Mouse (Mus musculus): ENCODE measurements at regions not wholly inside any gene's neighbourhood (a gene's known extent, or its start where the extent isn't known, plus 50 kb on each side); places are given as distances from the start of the nearest gene placed in this dataset.

DNA sequence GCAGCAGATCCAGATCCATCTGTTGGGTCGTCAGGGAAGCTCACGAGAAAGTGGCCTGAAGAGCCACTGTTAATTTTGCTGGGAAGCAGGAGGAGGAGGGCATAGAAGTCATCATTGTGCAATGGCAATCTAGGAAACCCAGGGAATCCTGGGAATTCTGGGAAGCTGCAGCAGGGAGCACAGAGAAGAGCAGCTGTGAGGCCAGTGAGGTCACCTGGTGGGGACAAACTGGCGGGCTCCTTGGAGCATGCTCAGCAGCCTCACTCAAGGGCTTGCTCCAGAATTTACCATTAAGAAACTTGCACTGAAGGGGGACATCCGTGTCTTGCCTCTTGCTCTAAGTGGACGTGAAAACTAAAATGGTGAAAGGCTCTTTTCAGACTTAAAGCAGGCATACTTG lies 105.0 kb upstream of the Tgfbr2 start:
- DNase-seq (ENCODE audit: low spot score): no peak

DNA sequence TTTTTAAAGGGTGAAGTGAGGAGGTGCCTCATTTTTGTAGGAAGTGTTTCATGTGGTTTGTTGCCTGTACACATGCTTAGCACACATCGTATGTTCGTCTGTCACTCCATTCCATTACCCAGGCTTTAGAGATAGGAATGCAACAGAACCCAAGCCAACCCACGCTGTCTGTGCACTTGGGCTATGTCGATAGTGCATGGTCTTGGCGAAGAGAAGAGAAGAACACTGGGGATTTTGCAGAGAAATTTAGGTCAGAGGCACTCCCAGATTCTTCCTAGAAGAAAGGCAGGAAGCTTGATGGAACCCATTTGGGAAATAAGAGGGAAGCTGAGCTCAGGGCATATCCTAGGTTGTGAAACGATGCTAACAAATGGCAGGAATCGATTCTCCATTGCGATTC lies 103.7 kb upstream of the Tgfbr2 start:
- no peak for DNase-seq (ENCODE audit: low spot score)

DNA sequence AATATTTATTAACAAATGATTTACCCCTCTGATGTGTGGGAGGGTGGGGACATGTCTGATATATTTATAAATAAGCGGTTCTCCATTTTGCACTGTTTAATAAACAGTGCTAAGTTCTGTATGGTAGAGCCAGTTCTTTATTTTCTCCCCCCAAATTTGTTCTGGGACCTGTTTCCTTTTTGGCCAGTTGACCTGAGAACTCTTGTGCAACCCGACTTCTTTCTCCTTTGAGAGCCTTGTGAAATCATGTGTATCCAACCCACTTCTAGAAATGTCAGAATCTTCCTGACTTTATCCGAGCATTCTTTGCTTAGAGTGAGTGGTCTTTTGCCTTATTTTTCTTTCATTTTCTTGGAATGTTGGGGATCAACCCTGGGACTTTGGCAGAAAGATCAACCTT lies 102.6 kb upstream of the Tgfbr2 start:
- DNase-seq (ENCODE audit: low spot score): no peak

DNA sequence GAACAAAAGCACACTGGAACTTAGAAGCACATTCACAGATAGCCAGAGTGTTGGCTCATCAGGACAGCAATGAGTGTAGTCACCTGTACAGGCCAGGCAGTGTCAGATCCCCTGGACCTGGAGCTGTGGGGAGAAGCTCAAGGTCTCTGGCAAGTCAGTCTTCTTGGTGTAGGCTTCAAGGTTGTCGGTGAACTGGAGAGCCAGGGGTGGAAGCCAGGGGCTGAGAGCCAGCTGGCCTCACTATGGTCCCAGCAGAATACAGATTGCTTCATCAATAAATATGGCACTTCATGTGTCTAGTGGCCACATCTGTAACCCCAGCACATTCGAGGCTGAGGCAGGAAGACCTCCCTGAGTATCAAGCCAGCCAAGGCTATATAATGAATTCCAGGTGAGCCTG lies 101.0 kb upstream of the Tgfbr2 start:
- no peak for DNase-seq (ENCODE audit: low spot score)

DNA sequence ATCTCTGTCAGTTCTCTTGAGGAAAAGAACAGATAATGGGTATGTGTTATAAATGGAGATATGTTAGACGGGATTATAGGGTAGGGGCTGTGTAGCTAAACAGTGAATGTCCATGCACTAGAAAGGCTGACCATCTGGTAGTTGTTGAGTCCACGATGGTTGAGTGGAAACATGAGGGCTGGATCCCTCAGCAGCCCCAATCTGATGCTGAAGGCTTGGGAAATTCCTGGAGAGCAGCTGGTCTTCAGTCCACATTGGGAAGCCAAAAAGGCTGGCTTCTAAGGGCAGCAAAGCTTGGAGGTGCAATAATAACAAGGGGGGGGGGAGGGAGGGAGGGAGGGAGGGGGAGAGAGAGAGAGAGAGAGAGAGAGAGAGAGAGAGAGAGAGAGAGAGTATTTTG lies 97.3 kb upstream of the Tgfbr2 start:
- DNase-seq (ENCODE audit: low spot score): no peak

DNA sequence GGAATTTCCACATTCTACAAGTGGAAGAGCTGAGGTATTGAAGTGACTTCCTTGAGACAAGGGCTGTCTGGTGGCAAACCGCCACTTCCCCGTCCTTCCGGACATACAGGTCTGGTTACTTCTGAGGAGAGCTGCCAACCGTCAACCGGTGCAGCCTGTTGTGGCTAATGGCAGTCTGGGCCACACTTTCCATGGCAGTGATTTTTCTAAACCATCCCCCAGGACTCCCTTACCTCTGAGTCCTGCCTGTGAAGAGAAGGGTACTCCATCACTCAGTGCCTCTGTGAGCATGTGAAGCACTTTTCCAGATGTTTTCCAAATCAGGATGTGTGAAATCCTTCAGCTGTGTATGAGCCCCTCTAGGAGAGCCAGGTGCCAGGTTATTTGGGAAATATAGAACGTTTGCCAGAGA lies 95.3 kb upstream of the Tgfbr2 start:
- DNase-seq (ENCODE audit: low spot score): peak; percentile 10

DNA sequence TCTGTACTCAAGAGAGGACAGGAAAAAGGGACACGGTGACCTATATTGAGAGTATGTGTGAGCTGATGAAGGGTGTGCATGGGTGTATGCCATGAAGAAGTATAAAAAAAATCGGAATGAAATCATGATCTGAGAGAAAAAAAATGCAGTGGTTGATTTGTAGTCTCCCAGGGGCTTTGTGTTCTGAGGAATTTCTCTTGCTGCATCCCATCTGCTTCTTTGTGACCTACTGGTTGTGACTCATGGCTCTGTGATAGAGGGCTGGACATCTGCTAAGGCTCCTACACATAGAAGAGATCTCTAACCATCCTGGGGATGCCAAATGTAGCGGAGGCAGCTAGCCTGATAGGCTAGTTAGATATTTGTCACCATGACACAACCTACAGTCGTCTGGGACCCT lies 92.3 kb upstream of the Tgfbr2 start:
- DNase-seq (ENCODE audit: low spot score): no peak

DNA sequence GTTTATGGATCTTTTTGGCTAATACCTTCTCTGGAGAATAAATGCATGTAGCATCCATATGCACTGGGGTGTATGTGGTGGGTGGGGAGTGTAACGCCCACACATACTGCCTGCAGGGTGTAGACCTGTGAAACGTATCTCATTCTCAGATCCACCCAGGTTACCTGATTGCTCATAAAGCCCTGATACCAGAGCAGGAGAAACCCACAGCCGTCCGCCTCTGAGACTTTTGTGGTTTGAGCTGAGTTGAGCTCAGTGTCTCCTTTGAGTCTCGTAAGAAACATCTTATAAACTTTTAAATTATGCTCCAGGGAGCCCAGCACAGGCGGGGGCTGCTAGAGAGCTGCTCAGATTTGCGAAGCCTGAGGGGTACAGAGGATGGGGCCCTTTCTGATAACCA lies 88.7 kb upstream of the Tgfbr2 start:
- no peak for DNase-seq (ENCODE audit: low spot score)

DNA sequence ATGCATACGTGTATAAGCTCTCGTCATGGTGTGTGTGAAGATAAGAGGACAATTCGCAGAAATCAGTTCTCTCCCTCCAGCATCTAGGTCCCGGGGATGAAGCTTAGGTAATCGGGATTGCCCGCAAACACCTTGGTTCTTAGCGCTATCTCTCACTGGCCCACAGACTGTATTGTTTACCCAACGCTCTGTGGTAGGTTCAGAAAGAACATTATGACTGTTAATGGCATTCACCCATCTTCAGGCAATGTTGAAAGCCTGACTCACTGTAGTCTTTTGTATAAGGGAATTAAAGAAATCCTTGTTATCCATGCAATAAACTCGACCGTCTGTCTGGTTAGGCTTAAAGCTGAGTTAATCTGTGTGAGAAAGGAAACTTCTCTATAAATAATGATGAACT lies 84.4 kb upstream of the Tgfbr2 start:
- no peak for DNase-seq (ENCODE audit: low spot score)

DNA sequence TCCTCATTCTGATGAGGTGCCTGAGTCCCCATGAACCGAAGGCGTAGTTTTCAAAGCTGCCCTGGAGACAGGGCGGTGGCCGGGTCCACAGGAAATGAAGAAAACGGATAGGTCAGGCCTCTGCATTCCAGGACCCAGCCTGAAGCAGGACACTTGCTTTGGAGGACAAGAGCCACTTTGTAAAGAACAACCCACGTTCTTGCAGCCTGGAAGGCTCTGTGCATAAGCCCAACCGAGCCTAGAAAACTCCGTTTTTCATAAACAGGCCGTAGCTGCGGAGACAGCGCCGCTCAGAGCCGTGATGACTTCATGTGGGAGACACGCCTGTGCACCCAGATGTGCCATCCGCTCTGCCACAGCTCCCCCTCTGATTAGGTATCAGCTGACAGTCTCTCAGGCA lies 78.4 kb upstream of the Tgfbr2 start:
- DNase-seq (ENCODE audit: low spot score): no peak

DNA sequence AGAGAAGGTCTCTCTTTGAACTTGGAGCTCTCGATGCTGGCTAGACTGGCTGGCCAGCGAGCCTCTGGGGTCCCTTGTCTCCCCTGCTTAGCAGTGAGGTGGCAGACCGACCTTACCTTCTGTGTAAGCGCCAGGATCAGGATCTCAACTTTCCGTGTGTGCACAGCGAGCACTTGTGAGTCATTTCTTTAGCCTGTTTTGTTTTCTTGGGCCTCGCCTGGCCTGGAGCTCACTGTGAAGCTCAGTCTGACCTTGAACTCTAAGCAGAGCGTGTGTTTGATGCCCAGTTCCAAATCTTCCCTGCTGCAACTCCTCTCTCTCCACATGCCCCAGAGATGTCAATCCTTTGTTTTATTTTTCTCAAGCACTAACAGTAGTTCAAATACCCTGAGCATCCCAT lies 77.6 kb upstream of the Tgfbr2 start:
- DNase-seq (ENCODE audit: low spot score): no peak

DNA sequence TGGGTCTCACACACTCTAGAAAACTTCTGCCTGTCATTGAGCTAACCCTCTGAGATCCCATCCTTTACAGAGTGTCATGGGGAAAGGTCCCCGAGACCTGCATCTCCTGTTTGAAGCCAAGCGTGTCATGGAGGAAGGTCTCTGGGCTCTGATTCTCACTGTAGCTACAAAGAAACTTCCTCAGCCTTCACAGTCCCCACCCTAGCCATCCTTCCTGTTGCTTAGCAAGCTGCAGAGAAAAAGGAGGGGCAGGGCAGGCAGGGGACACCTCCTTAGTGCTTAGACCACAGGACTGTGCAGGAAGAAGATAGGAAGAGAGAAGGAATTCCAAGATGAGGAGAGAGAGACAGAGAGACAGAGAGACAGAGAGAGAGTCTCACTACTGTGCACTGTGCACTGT lies 74.6 kb upstream of the Tgfbr2 start:
- no peak for DNase-seq (ENCODE audit: low spot score)

DNA sequence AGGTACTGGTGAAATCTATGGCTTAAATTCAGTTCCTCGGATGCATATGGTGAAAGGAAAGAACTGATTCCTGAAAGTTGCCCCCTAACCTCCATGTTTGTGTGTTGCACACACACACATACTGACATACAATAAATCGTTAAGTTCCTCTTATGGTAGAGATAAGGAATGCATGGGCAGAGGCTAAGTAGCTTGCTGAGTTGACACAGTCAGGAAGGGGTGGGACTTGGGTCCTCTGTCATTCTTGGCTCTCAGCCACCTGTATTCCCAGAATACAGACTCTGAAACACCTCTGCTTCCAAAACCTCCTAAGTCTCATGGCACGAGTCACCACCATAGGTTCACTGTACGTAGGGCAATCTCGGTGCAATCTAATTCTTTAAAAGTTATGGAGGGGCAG lies 70.0 kb upstream of the Tgfbr2 start:
- no peak for DNase-seq (ENCODE audit: low spot score)

DNA sequence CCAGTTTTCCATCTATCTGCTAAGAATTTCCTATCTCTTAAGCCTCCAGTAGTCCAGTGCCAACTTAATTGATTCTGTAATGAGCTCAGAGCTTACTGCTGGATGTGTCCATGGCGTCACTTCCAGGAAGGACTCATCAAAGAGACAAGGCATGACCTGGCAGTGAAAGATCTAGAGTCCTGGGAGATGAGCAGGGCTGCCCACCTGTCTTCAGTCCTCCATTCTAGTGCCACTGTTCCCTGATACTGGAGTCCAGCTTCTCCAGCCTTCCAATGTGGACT lies 69.4 kb upstream of the Tgfbr2 start:
- no peak for DNase-seq (ENCODE audit: low spot score)

DNA sequence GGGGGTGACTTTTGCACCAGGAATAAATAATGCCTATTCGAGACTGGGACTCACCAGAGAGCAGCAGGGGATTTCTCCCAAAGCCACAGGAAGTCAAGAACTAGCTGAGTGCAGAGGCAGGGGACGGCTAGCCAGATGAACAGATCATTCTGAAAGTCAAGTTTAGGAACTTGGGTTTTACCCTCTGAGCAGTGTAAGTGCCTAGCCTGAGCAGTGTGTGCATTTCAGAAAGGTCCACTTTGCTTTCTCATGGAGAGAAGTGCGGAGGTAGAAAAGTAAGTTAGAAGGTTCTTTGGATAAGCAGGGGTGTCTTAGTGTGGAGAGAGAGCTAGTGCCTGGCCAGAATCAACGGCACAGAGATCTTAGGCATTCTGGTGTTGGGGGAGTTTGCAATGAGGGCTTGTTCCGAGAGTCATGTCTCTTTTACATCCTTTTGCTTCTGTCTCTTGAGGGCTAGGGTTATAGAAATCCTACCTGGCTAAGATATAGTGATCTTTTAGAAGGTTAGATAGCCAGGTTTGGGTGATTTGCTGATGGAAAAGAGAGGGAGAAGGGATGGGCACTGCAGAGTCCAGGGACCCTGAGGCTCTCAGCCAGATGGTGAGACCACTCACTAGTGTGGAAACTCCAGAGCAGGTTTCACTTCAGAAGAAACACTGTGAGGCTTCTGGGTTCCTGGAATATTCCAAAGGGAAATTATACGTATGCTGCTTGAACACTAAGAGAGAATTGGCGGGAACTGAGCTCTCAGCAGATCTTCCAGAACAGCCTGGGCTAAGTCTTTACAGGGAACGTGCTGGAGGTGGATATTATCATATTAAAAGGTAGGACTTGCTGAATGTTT lies 68.8 kb upstream of the Tgfbr2 start:
- DNase-seq (ENCODE audit: low spot score): no peak

DNA sequence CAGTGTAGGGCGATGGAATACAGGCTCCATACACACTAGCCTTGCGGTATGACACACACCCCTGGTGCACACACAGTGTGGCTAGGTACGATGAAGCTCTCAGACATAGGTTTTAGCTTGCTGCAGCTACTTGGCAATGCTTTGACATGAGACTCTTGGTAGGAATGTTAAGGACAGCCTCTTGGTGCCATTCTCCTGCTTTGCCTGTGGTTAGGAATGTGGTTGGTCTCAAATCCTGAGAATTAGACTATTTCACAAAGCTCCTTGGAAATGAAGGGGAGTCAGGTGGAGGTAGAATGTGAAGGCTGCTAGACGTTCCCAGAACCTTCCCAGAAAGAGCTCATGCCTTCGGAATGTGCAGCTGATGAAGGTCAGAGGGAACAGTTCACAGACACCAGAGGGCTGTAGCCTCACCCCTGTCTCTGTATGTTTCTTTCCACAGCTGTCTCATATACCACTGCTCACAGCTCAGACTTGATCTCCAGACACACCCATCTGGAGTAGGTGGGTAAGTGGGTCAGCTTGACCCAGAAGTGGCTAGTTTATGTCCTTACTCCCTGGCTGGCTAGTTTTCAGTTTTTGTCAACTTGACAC lies 66.9 kb upstream of the Tgfbr2 start:
- DNase-seq (ENCODE audit: low spot score): no peak

DNA sequence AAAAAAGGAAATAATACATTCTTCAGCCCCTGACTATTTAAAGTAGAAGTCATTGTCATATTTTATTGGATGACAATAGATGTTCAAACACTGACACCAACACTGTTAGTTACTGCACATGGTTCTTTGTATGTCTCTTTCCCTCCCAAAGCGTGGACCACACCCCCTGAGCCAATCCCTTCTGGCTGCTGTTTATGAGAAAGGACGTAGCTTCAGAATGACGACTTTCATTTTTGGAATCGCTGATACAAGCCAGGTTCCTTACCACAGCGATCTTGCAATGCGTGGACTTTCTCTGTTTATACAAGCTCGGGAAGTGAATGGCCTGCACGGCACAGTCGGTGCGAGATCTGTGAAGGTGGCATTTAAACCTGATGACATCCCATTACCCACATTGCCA lies 66.1 kb upstream of the Tgfbr2 start:
- no peak for DNase-seq (ENCODE audit: low spot score)

DNA sequence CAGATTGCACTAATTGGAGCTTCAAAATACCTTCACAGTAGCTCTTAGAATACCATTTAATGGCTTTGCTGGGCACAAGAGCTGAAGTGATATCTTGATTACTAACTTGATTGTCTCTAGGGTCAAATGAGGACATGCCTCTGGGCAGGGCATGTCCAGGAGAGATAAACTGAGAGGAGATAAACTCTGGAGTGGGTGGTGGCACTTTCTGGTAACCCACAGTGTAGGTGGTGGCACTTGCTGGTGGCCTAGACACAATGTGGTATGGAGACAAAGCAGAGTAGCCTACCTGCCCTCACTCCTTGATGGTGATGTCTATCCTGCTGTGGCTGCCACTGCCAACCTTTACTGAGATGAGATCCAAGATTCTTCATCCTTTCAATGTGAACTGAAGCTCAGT lies 61.7 kb upstream of the Tgfbr2 start:
- DNase-seq (ENCODE audit: low spot score): no peak

DNA sequence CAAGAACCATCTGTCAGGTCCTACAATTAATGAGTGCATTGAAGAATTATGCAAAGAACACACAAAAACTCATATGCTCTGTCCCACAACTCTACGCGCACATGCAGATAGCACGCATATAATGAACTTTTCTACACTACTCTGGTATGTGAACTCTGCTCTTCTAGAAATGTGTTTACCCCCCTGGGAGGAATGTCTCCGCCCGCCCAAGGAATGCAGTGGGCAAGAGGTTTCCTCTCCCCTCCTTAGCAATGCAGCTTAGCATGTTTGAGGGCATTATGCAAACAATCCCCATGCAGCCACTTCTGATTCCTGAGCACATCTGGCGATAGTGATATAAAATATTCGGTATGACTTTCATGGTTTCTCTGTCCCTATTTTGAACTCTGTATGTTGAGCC lies 59.0 kb upstream of the Tgfbr2 start:
- DNase-seq (ENCODE audit: low spot score): no peak

DNA sequence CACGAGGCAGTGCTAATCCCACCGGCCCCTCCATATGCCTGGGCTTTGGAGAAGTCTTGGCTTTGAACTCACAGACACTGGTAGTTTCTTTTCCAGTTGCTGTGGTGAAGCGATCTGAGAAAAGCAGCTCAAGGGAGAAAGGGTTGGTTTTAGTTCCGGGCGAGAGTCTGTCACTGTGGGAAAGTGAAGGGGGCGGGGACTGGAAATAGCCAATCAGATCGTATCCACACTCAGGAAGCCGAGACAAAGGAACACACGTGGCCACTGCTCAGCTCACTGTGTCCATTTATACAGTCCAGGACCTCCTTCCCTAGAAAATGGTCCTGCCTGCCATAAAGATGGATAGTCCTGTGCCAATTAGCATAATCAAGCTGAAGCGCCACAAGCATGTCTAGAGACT lies 57.2 kb upstream of the Tgfbr2 start:
- DNase-seq (ENCODE audit: low spot score): peak; percentile 27

DNA sequence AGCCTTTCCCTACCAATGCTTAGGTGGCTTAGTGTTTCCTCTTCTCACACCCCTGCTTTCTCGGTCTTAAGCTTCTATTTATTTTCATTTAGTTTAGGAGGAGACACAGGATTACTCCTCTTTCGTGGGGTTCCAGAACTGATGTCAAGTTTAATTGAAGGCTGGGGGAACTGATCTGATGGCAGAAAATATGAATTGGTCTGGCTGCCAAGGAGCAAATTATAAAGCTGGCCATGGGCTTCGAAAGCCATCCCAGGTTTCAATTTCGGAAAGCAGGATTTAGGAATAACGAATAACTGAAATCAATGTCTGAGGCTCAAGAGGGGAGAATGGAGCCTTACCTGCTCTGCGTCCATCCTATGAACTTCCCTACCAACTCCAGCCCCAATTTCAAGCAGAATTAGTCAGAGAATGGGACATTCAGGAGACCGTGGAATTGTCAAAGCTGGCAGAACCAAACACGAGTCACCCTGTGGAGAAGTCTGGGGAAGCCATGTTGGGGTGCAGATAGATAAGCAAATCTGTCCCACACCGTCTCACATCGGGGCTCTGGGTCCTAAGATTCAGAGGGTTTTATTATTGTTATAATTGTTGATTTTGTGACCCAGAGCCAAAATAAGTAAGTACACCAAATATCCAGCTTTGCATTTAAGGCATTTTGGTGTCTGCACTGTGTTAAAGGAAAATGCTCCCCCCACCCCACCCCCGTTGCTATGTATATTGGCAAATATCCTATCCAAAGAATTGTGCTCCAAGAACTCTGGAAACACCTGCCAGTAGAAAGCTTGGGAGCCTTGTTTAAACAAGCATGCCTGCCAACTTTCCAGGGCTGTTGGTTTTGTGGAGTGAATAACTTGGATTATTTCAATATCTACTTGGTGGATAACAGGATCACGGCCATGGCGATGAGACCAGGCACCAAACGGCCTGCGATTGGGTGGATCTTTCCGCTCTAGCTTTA lies 56.5 kb upstream of the Tgfbr2 start:
- DNase-seq (ENCODE audit: low spot score): no peak

DNA sequence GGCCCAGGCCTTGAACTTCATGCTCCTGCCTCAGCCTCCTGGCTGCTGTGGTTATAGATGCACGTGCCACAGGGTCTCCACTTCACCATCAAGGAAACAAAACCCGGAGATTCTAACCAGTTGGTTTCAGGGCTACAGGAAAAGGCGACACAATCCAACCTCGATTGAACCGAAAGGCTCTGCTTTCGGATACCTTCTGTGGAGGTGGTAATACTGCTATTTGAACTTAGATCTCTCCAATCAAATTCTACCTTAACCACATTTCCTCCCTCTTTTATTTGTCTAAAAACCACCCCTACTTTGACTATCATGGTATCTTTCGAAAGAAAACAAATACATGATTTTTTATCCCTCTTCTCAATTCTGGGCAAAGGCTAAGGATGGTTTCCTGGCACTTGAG lies 55.2 kb upstream of the Tgfbr2 start:
- DNase-seq (ENCODE audit: low spot score): no peak

DNA sequence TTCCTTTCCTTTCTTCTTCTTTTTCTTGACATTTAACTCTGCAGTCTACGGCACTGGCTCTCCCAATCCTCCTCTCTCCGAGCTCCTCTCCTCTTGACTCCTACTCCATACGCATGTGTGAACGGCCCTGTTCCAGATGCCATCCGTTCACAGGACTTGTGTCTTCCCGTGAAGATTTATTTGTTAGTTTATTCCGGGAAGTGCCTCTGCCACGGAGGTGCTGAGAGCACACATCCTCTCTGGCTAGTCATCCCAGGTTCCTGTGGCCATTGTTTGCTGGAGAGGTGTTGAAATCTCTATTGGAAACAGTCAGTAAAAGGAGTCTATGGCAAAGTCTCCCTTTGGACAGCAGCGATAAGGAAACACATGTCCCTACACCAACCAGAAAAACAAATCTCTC lies 53.3 kb upstream of the Tgfbr2 start:
- no peak for DNase-seq (ENCODE audit: low spot score)

Data from testis, postnatal 14 days (tissue).